Mouse (Mus musculus): ENCODE results near the gene Olfr467.
"Not testable (repeated sequence)": the region's sequence is repeated elsewhere in the genome, so short reads cannot be mapped to it uniquely, and the experiment has no call there.

Olfr467 gene

GRCm38 (mm10) chr7:107811963-107812362 is at the start of gene Olfr467:
Gene Olfr467 (plus strand): TSS chr7:107812263.
- no peak for DNase-seq

GRCm38 (mm10) chr7:107770812-107771211 is 41.3 kb upstream of the Olfr467 start:
- no peak for DNase-seq

- DNase-seq = no peak
Measured at GRCm38 (mm10) chr7:107778216-107778615, 33.8 kb upstream of the Olfr467 start.

- DNase-seq = no peak
Measured at GRCm38 (mm10) chr7:107779611-107780010, 32.5 kb upstream of the Olfr467 start.

GRCm38 (mm10) chr7:107787977-107788620 is 24.0 kb upstream of the Olfr467 start:
- peak; percentile 5 for DNase-seq

GRCm38 (mm10) chr7:107796500-107796899 is 15.6 kb upstream of the Olfr467 start:
- no peak for DNase-seq

GRCm38 (mm10) chr7:107801108-107801507 is 11.0 kb upstream of the Olfr467 start, which contains the start of gene Ovch2:
Gene Ovch2 (minus strand): TSS chr7:107801208.
- DNase-seq = no peak

- no peak for DNase-seq
Measured at GRCm38 (mm10) chr7:107802138-107802537, 9.9 kb upstream of the Olfr467 start.

GRCm38 (mm10) chr7:107819442-107819841 is 7.4 kb downstream of the Olfr467 start:
- no peak for DNase-seq

- not testable (repeated sequence) for DNase-seq
Measured at GRCm38 (mm10) chr7:107823867-107824266, 11.8 kb downstream of the Olfr467 start.

GRCm38 (mm10) chr7:107825441-107825840 is 13.4 kb downstream of the Olfr467 start, which contains the start of gene Olfr469:
Gene Olfr469 (minus strand): TSS chr7:107825541.
- DNase-seq = not testable (repeated sequence)

GRCm38 (mm10) chr7:107841719-107842118 is 29.7 kb downstream of the Olfr467 start:
- no peak for DNase-seq

GRCm38 (mm10) chr7:107847390-107847789 is 35.3 kb downstream of the Olfr467 start, which contains the start of gene Olfr470:
Gene Olfr470 (minus strand): TSS chr7:107847490.
- not testable (repeated sequence) for DNase-seq

All from lung, postnatal 14 days (tissue).